10 mouse cellular contexts compared by ENCODE assay signal in genomic region chr2:74661685-74662084, GRCm38 (mm10). TPM values are rescaled to one million over a fixed set of nuclear protein-coding genes. Genes with fewer than 3 reads are reported as not detected.
DNase-seq lines count a peak whose midpoint lies in the region; ATAC-seq and TF ChIP-seq lines count a peak whose summit lies in the region.
"Had no signal": no experiment of that assay in that cellular context is flagged by ENCODE, and none has a peak within 500 bp of the region (broad histone marks: within the 10 kb centered on the region; RNA-seq: fewer than 3 reads in every experiment).

No protein-coding gene starts in this region.

- TF ChIP-seq RAD21 in CH12.LX (IDR thresholded peaks at IDR 0.05; ENCODE audit: low read depth, low read length): peak; percentile 77

- TF ChIP-seq CTCF in CH12.LX (conservative IDR thresholded peaks at IDR 0.05 in 1 of 2, IDR thresholded peaks at IDR 0.05 in 1 of 2; ENCODE audit: low read depth in 2 of 2, low read length in 2 of 2): peak in 1 of 2 experiments; percentile 72; a peak in 2 of 4 replicates

- intact Hi-C loops in heart, postnatal 36 days (cut with DNase I): loop anchor here (2.0 to 5.0 kb wide), 2 partner anchors 84 to 361 kb away; partner anchors contain the start of gene Lnpk

- 1% methylated on average over 14 of the region's 14 CpGs for WGBS in heart, embryonic 11.5 days (ENCODE audit: insufficient replicate concordance)
- under 1% methylated on average over 14 of the region's 14 CpGs for whole genome bisulfite sequencing in embryonic facial prominence, embryonic 13.5 days
- 0% methylated on average over 14 of the region's 14 CpGs for WGBS in hindbrain, embryonic 15.5 days

- H3K27me3 ChIP-seq in heart, embryonic 11.5 days (ENCODE audit: control insufficient read depth, insufficient read depth, low read length): peaks cover 92% of the 10 kb centered on the region
- H3K27me3 ChIP-seq in CH12.LX (replicated peaks): no peaks in the 10 kb centered on the region
- H3K27me3 ChIP-seq in embryonic facial prominence, embryonic 13.5 days: peaks cover 98% of the 10 kb centered on the region
- peaks cover 69% of the 10 kb centered on the region for H3K27me3 ChIP-seq in hindbrain, embryonic 15.5 days

- no peaks in the 10 kb centered on the region for H3K36me3 ChIP-seq in heart, embryonic 11.5 days (ENCODE audit: control insufficient read depth, insufficient read depth, low read length)
- no peaks in the 10 kb centered on the region for H3K36me3 ChIP-seq in CH12.LX (replicated peaks in 1 of 2; ENCODE audit: control insufficient read depth in 1 of 2, insufficient read depth in 1 of 2, low read length in 1 of 2)
- H3K36me3 ChIP-seq in embryonic facial prominence, embryonic 13.5 days: no peaks in the 10 kb centered on the region
- no peaks in the 10 kb centered on the region for H3K36me3 ChIP-seq in hindbrain, embryonic 15.5 days
- H3K36me3 ChIP-seq: G1E had no signal

- H3K9me3 ChIP-seq in heart, embryonic 11.5 days (replicated peaks; ENCODE audit: control insufficient read depth, low read length): no peaks in the 10 kb centered on the region
- peaks cover 28% of the 10 kb centered on the region for H3K9me3 ChIP-seq in CH12.LX (replicated peaks; ENCODE audit: low read length)
- H3K9me3 ChIP-seq in embryonic facial prominence, embryonic 13.5 days: no peaks in the 10 kb centered on the region
- no peaks in the 10 kb centered on the region for H3K9me3 ChIP-seq in hindbrain, embryonic 15.5 days

- peak overlapping the region; percentile 6; the same call in 1 of the 2 replicates for H3K4me3 ChIP-seq in heart, embryonic 11.5 days (ENCODE audit: low read depth, low read length)
- no peak overlapping the region for H3K4me3 ChIP-seq in CH12.LX (replicated peaks in 1 of 3; ENCODE audit: low read depth in 2 of 3, low read length in 2 of 3, poor library complexity in 1 of 3)
- peak overlapping the region; percentile 26 for H3K4me3 ChIP-seq in embryonic facial prominence, embryonic 13.5 days
- peak overlapping the region; percentile 19 for H3K4me3 ChIP-seq in hindbrain, embryonic 15.5 days

- ATAC-seq in heart, embryonic 11.5 days (replicated peaks; ENCODE audit: insufficient number of reproducible peaks, low FRiP score, low TSS enrichment): 0 out of 2 replicates have a peak, but pooled peaks have one; percentile 42
- peak; percentile 62; the same call in 1 of the 2 replicates for ATAC-seq in embryonic facial prominence, embryonic 13.5 days (ENCODE audit: insufficient number of reproducible peaks, insufficient read depth, low FRiP score, low TSS enrichment, low read depth)
- peak; percentile 38; the same call in 1 of the 2 replicates for ATAC-seq in hindbrain, embryonic 15.5 days (ENCODE audit: low FRiP score, low read depth)
- ATAC-seq in megakaryocyte-erythroid progenitor cell, adult 5-6 weeks (replicated peaks; ENCODE audit: low FRiP score, low TSS enrichment, poor library complexity, severe bottlenecking): 0 out of 2 replicates have a peak, but pooled peaks have one; percentile 40

- no peak for DNase-seq in heart, postnatal 36 days
- peak; percentile 29 for DNase-seq in CH12.LX (ENCODE audit: extremely low read depth)
- peak; percentile 41 for DNase-seq in yolk sac, embryonic 10.5 days (ENCODE audit: low spot score)
- DNase-seq in cerebellum, adult 18-20 months: no peak

- in situ Hi-C loops in CH12.LX (cut with MboI; ENCODE audit: low pct_ligation_motif_present, low pct_unique_long_range_greater_than_20kb, low sequenced_read_pairs): loop anchor here (10.0 to 25.0 kb wide), 3 partner anchors 367 to 1074 kb away; partner anchors contain the start of gene Chrna1

- no peaks in the 10 kb centered on the region for H3K79me2 ChIP-seq in CH12.LX (replicated peaks; ENCODE audit: control insufficient read depth, extremely low read depth, insufficient read depth, poor library complexity, severe bottlenecking)

- no peak overlapping the region for H3K27ac ChIP-seq in heart, embryonic 11.5 days (ENCODE audit: low read depth, low read length)
- H3K27ac ChIP-seq in CH12.LX (ENCODE audit: insufficient read depth, low read depth): no peak overlapping the region
- H3K27ac ChIP-seq in embryonic facial prominence, embryonic 13.5 days: no peak overlapping the region
- H3K27ac ChIP-seq in hindbrain, embryonic 15.5 days (replicated peaks): no peak overlapping the region

- dilution Hi-C loops in CH12.LX (cut with MboI; ENCODE audit: extremely low pct_ligation_motif_present, extremely low pct_unique_long_range_greater_than_20kb, low sequenced_read_pairs): no loop called here

- TF ChIP-seq POLR2A in CH12.LX (IDR thresholded peaks at IDR 0.05; ENCODE audit: low read depth, low read length): no peak

- peak overlapping the region; percentile 53 for H3K4me2 ChIP-seq in heart, embryonic 11.5 days
- H3K4me2 ChIP-seq in CH12.LX (ENCODE audit: insufficient read depth, low read depth, poor library complexity, severe bottlenecking): no peak overlapping the region; the same call in 1 of the 2 replicates
- H3K4me2 ChIP-seq in embryonic facial prominence, embryonic 13.5 days: peak overlapping the region; percentile 57
- H3K4me2 ChIP-seq in hindbrain, embryonic 15.5 days: peak overlapping the region; percentile 47

- H3K4me1 ChIP-seq in heart, embryonic 11.5 days (ENCODE audit: control insufficient read depth, insufficient read depth, low read length): peaks cover 4% of the 10 kb centered on the region; the same call in 1 of the 2 replicates
- H3K4me1 ChIP-seq in CH12.LX (ENCODE audit: control insufficient read depth in 1 of 2, insufficient read depth in 2 of 2): peaks cover 0 to 5% of the 10 kb centered on the region in 2 experiments; a peak in 2 of 4 replicates
- peaks cover 25% of the 10 kb centered on the region for H3K4me1 ChIP-seq in embryonic facial prominence, embryonic 13.5 days
- H3K4me1 ChIP-seq in hindbrain, embryonic 15.5 days (replicated peaks): peaks cover 7% of the 10 kb centered on the region

- TF ChIP-seq EP300 in CH12.LX (IDR thresholded peaks at IDR 0.05; ENCODE audit: low read length): no peak

- H3K9ac ChIP-seq in heart, embryonic 11.5 days (ENCODE audit: low read depth, low read length): no peak overlapping the region
- no peak overlapping the region for H3K9ac ChIP-seq in CH12.LX (ENCODE audit: insufficient read depth, low read depth)
- H3K9ac ChIP-seq in embryonic facial prominence, embryonic 13.5 days: no peak overlapping the region
- H3K9ac ChIP-seq in hindbrain, embryonic 15.5 days: no peak overlapping the region

RNA-seq across cellular contexts. Expression of gene Evx2, which starts 2.3 kb away (rescaled TPM):
- not detected in 2 replicates for polyA plus RNA-seq in heart, embryonic 11.5 days (2014; fragmentation: Nextera tagmentation; extraction: Ambion mirVana)
- not detected for total RNA-seq in heart, postnatal 36 days (2021)
- total RNA-seq in CH12.LX (2012; rRNA removed) (not detected in 2 replicates), CH12.LX (2014; rRNA removed) (not detected in 2 replicates)
- not detected in 2 replicates for polyA plus RNA-seq in CH12.LX (2012; ENCODE audit: insufficient read length, low read depth)
- polyA plus RNA-seq in embryonic facial prominence, embryonic 13.5 days (2015; fragmentation: Nextera tagmentation; extraction: Ambion mirVana): not detected in 2 replicates
- polyA plus RNA-seq in hindbrain, embryonic 15.5 days (2015; fragmentation: Nextera tagmentation; extraction: Ambion mirVana): 0.76 and 0.87 TPM in 2 replicates
- not detected in 2 replicates for total RNA-seq in megakaryocyte-erythroid progenitor cell, adult 5-6 weeks (2014; fragmentation: Nextera tagmentation)
- total RNA-seq in megakaryocyte-erythroid progenitor cell, adult 5-6 weeks (2017): not detected in 2 replicates
- total RNA-seq: heart, postnatal 14 days had no signal
- polyA plus RNA-seq: G1E had no signal

RNA-seq across cellular contexts. Expression of gene Hoxd13, which starts 6.4 kb away (rescaled TPM):
- not detected in 2 replicates for polyA plus RNA-seq in heart, embryonic 11.5 days (2014; fragmentation: Nextera tagmentation; extraction: Ambion mirVana)
- not detected for total RNA-seq in heart, postnatal 36 days (2021)
- total RNA-seq in CH12.LX (2012; rRNA removed): not detected in 2 replicates
- total RNA-seq in CH12.LX (2014; rRNA removed): not detected in 2 replicates
- polyA plus RNA-seq in CH12.LX (2012; ENCODE audit: insufficient read length, low read depth): not detected in 2 replicates
- polyA plus RNA-seq in embryonic facial prominence, embryonic 13.5 days (2015; fragmentation: Nextera tagmentation; extraction: Ambion mirVana): not detected in 2 replicates
- not detected in 2 replicates for polyA plus RNA-seq in hindbrain, embryonic 15.5 days (2015; fragmentation: Nextera tagmentation; extraction: Ambion mirVana)
- not detected in 2 replicates for total RNA-seq in megakaryocyte-erythroid progenitor cell, adult 5-6 weeks (2014; fragmentation: Nextera tagmentation)
- not detected in 2 replicates for total RNA-seq in megakaryocyte-erythroid progenitor cell, adult 5-6 weeks (2017)
- total RNA-seq: heart, postnatal 14 days had no signal
- polyA plus RNA-seq: G1E had no signal

RNA-seq across cellular contexts. Expression of gene Hoxd12, which starts 13.1 kb away (rescaled TPM):
- polyA plus RNA-seq in heart, embryonic 11.5 days (2014; fragmentation: Nextera tagmentation; extraction: Ambion mirVana): not detected in 2 replicates
- total RNA-seq in heart, postnatal 36 days (2021): not detected
- total RNA-seq in CH12.LX (2012; rRNA removed) (not detected in 2 replicates), CH12.LX (2014; rRNA removed) (not detected in 2 replicates)
- polyA plus RNA-seq in CH12.LX (2012; ENCODE audit: insufficient read length, low read depth): not detected in 2 replicates
- polyA plus RNA-seq in embryonic facial prominence, embryonic 13.5 days (2015; fragmentation: Nextera tagmentation; extraction: Ambion mirVana): not detected in 2 replicates
- polyA plus RNA-seq in hindbrain, embryonic 15.5 days (2015; fragmentation: Nextera tagmentation; extraction: Ambion mirVana): not detected in 2 replicates
- not detected in 2 replicates for total RNA-seq in megakaryocyte-erythroid progenitor cell, adult 5-6 weeks (2014; fragmentation: Nextera tagmentation)
- not detected in 2 replicates for total RNA-seq in megakaryocyte-erythroid progenitor cell, adult 5-6 weeks (2017)
- total RNA-seq: G1E; heart, postnatal 14 days had no signal
- polyA plus RNA-seq: G1E had no signal

RNA-seq across cellular contexts. Expression of gene Hoxd11, which starts 17.7 kb away (rescaled TPM):
- not detected in 2 replicates for polyA plus RNA-seq in heart, embryonic 11.5 days (2014; fragmentation: Nextera tagmentation; extraction: Ambion mirVana)
- total RNA-seq in heart, postnatal 36 days (2021): not detected
- total RNA-seq in CH12.LX (2012; rRNA removed) (not detected in 2 replicates), CH12.LX (2014; rRNA removed) (not detected in 2 replicates)
- polyA plus RNA-seq in CH12.LX (2012; ENCODE audit: insufficient read length, low read depth): not detected in 2 replicates
- not detected in 2 replicates for polyA plus RNA-seq in embryonic facial prominence, embryonic 13.5 days (2015; fragmentation: Nextera tagmentation; extraction: Ambion mirVana)
- not detected in 2 replicates for polyA plus RNA-seq in hindbrain, embryonic 15.5 days (2015; fragmentation: Nextera tagmentation; extraction: Ambion mirVana)
- not detected in 2 replicates for total RNA-seq in megakaryocyte-erythroid progenitor cell, adult 5-6 weeks (2014; fragmentation: Nextera tagmentation)
- total RNA-seq in megakaryocyte-erythroid progenitor cell, adult 5-6 weeks (2017): not detected in 2 replicates
- total RNA-seq: heart, postnatal 14 days had no signal
- polyA plus RNA-seq: G1E had no signal

RNA-seq across cellular contexts. Expression of gene Hoxd10, which starts 30.0 kb away (rescaled TPM):
- polyA plus RNA-seq in heart, embryonic 11.5 days (2014; fragmentation: Nextera tagmentation; extraction: Ambion mirVana): 0.11 TPM in 1 of 2 replicates, not detected in the other
- total RNA-seq in heart, postnatal 36 days (2021): under 1 TPM in 1 of 2 experiments, not detected in 1; 0.22 TPM
- not detected in 2 replicates for total RNA-seq in CH12.LX (2012; rRNA removed)
- total RNA-seq in CH12.LX (2014; rRNA removed): not detected in 2 replicates
- polyA plus RNA-seq in CH12.LX (2012; ENCODE audit: insufficient read length, low read depth): not detected in 2 replicates
- polyA plus RNA-seq in embryonic facial prominence, embryonic 13.5 days (2015; fragmentation: Nextera tagmentation; extraction: Ambion mirVana): 0.14 TPM in 1 of 2 replicates, not detected in the other
- polyA plus RNA-seq in hindbrain, embryonic 15.5 days (2015; fragmentation: Nextera tagmentation; extraction: Ambion mirVana): not detected in 2 replicates
- total RNA-seq in megakaryocyte-erythroid progenitor cell, adult 5-6 weeks (2014; fragmentation: Nextera tagmentation): not detected in 2 replicates
- 0.65 TPM in 1 of 2 replicates, not detected in the other for total RNA-seq in megakaryocyte-erythroid progenitor cell, adult 5-6 weeks (2017)
- polyA plus RNA-seq: G1E had no signal

Comparison
In these comparisons a context has a peak if more than half of its experiments do, and no peak if none do; other contexts are left out.
1. H3K4me3 ChIP-seq: peak in heart, embryonic 11.5 days (single experiment), embryonic facial prominence, embryonic 13.5 days (single experiment) and hindbrain, embryonic 15.5 days (single experiment); none in CH12.LX (0 of 3).
2. DNase-seq: peak in CH12.LX (single experiment) and yolk sac, embryonic 10.5 days (single experiment); none in heart, postnatal 36 days (0 of 2) and cerebellum, adult 18-20 months (0 of 2).
3. Peak in every context shown above with its lines, with median percentiles within 50 percentile points of each other: ATAC-seq.